9 mouse cellular contexts compared by ENCODE assay signal in genomic region chr4:130546798-130547562, GRCm38 (mm10). TPM values are rescaled to one million over a fixed set of nuclear protein-coding genes. Genes with fewer than 3 reads are reported as not detected.
A peak's percentile ranks its signal among the peaks of the same experiment; 100 is the strongest.
DNase-seq lines count a peak whose midpoint lies in the region; ATAC-seq lines count a peak whose summit lies in the region.
"Had no signal": no experiment of that assay in that cellular context is flagged by ENCODE, and none has a peak within 500 bp of the region (broad histone marks: within the 10 kb centered on the region; RNA-seq: fewer than 3 reads in every experiment).

No protein-coding gene starts in this region.

- no peak overlapping the region for H3K4me3 ChIP-seq in kidney, embryonic 15.5 days (replicated peaks)
- no peak overlapping the region for H3K4me3 ChIP-seq in hindbrain, embryonic 12.5 days

- no peaks in the 10 kb centered on the region for H3K36me3 ChIP-seq in kidney, embryonic 15.5 days
- no peaks in the 10 kb centered on the region for H3K36me3 ChIP-seq in hindbrain, embryonic 12.5 days

- H3K27me3 ChIP-seq in kidney, embryonic 15.5 days: no peaks in the 10 kb centered on the region
- H3K27me3 ChIP-seq in hindbrain, embryonic 12.5 days: no peaks in the 10 kb centered on the region

- ATAC-seq in kidney, embryonic 15.5 days (replicated peaks; ENCODE audit: low FRiP score): peak; percentile 89
- ATAC-seq in hindbrain, embryonic 12.5 days (ENCODE audit: low FRiP score): peak; percentile 82
- no peak for ATAC-seq in megakaryocyte progenitor cell, adult 5-6 weeks (replicated peaks; ENCODE audit: poor library complexity)
- ATAC-seq in inflammation-experienced regulatory T-cells, adult 6 months: no peak

- peaks cover 37% of the 10 kb centered on the region for H3K4me1 ChIP-seq in kidney, embryonic 15.5 days
- H3K4me1 ChIP-seq in hindbrain, embryonic 12.5 days: peaks cover 75% of the 10 kb centered on the region

- H3K9ac ChIP-seq in kidney, embryonic 15.5 days: 0 out of 2 replicates have a peak overlapping the region, but pooled peaks have one; percentile 17
- H3K9ac ChIP-seq in hindbrain, embryonic 12.5 days: peak overlapping the region; percentile 20

- DNase-seq in kidney, postnatal 36 days: no peak
- peak; percentile 80 to 84 for DNase-seq in cerebellum, postnatal 36 days
- DNase-seq in neural tube, embryonic 10.5 days (ENCODE audit: extremely low spot score, low spot score): peak; percentile 86
- no peak for DNase-seq in testis, postnatal 14 days (ENCODE audit: low spot score)
- DNase-seq: kidney, adult 11 months had no signal

- H3K9me3 ChIP-seq in kidney, embryonic 15.5 days (replicated peaks): no peaks in the 10 kb centered on the region
- no peaks in the 10 kb centered on the region for H3K9me3 ChIP-seq in hindbrain, embryonic 12.5 days (replicated peaks)

- H3K4me2 ChIP-seq in kidney, embryonic 15.5 days: peak overlapping the region; percentile 27
- peak overlapping the region; percentile 25 for H3K4me2 ChIP-seq in hindbrain, embryonic 12.5 days (replicated peaks)

- 14% methylated on average over 13 of the region's 13 CpGs for WGBS in kidney, embryonic 15.5 days
- 3% methylated on average over 13 of the region's 13 CpGs for WGBS in hindbrain, embryonic 12.5 days

- H3K27ac ChIP-seq in kidney, embryonic 15.5 days: peak overlapping the region; percentile 70
- H3K27ac ChIP-seq in hindbrain, embryonic 12.5 days: peak overlapping the region; percentile 81

RNA-seq across cellular contexts. Expression of gene Nkain1, which starts 27.0 kb away (rescaled TPM):
- polyA plus RNA-seq in kidney, embryonic 15.5 days (2015; fragmentation: Nextera tagmentation; extraction: Ambion mirVana): 2.0 and 2.4 TPM in 2 replicates
- 13.9 and 16.2 TPM in 2 replicates for polyA plus RNA-seq in hindbrain, embryonic 12.5 days (2016; fragmentation: Nextera tagmentation; extraction: Ambion mirVana)
- 0.17 TPM in 1 of 2 replicates, not detected in the other for total RNA-seq in megakaryocyte progenitor cell, adult 5-6 weeks (2015)
- total RNA-seq in megakaryocyte progenitor cell, adult 5-6 weeks (2017): 0.61 TPM in 1 of 2 replicates, not detected in the other
- not detected for polyA plus RNA-seq in inflammation-experienced regulatory T-cells, adult 6 months (2017; shearing (Covaris generic))

Comparison
In these comparisons a context has a peak if more than half of its experiments do, and no peak if none do; other contexts are left out.
1. ATAC-seq: peak in kidney, embryonic 15.5 days (single experiment) and hindbrain, embryonic 12.5 days (single experiment); none in megakaryocyte progenitor cell, adult 5-6 weeks (single experiment) and inflammation-experienced regulatory T-cells, adult 6 months (single experiment).
2. DNase-seq: peak in cerebellum, postnatal 36 days (2 of 2) and neural tube, embryonic 10.5 days (single experiment); none in kidney, postnatal 36 days (0 of 2) and testis, postnatal 14 days (single experiment).